Comparison of ENCODE assay signal across 8 mouse cellular contexts in genomic region chr7:81208944-81209343, GRCm38 (mm10). TPM values are rescaled to one million over a fixed set of nuclear protein-coding genes. Genes with fewer than 3 reads are reported as not detected.
DNase-seq lines count a peak whose midpoint lies in the region; ATAC-seq lines count a peak whose summit lies in the region.

No protein-coding gene starts in this region.

- peak; percentile 12 for DNase-seq in cerebellum, adult 9-10 months
- DNase-seq in ES-CJ7 (ENCODE audit: low read depth, low spot score) = peak; percentile 80
- peak; percentile 81 to 83 for DNase-seq in cerebellum, postnatal 10 days
- DNase-seq in heart, postnatal 4 days = peak; percentile 79
- peak; percentile 65 for DNase-seq in left cerebral cortex, postnatal 4 days
- DNase-seq in ovary, postnatal 10 days (ENCODE audit: low spot score) = peak; percentile 31
- peak; percentile 14 to 62 for DNase-seq in thymus, postnatal 10 days (ENCODE audit: low spot score in 2 of 2)

- intact Hi-C loops in left cerebral cortex, postnatal 4 days (cut with DNase I) = no loop called here

- ATAC-seq in cerebellum, adult (ENCODE audit: insufficient number of reproducible peaks, low FRiP score, low TSS enrichment) = no peak

RNA-seq across cellular contexts. Expression of gene Pde8a, which starts 4.5 kb away (rescaled TPM):
- total RNA-seq in heart, postnatal 4 days (2021) = 10 to 100 TPM; 15.3 to 17.0 TPM
- total RNA-seq in left cerebral cortex, postnatal 4 days (2021) = 1 to 10 TPM; 2.4 to 4.5 TPM

Comparison
In these comparisons a context has a peak if more than half of its experiments do, and no peak if none do; other contexts are left out.
1. DNase-seq: peak in every context shown above with its lines; median percentile 82 in cerebellum, postnatal 10 days; 80 in ES-CJ7; 79 in heart, postnatal 4 days; 65 in left cerebral cortex, postnatal 4 days; 38 in thymus, postnatal 10 days; 31 in ovary, postnatal 10 days; 12 in cerebellum, adult 9-10 months.